Mouse (Mus musculus) bone marrow macrophage, adult 2 months (primary cell): ENCODE results near the gene Ada.

Experiments used
- CTCF ChIP-seq: IDR thresholded peaks from 2 replicates; pipeline ENCODE4 v1.5.1; 2012; ENCODE audit warnings: low read depth, mild to moderate bottlenecking, low read length, moderate library complexity
- POLR2A ChIP-seq: IDR thresholded peaks from 2 replicates; pipeline ENCODE4 v1.6.1; 2012; ENCODE audit warnings: mild to moderate bottlenecking, low read depth, low read length, borderline replicate concordance

GRCm38 (mm10) chr2:163744801-163745570, 5.1 kb downstream of the Ada start:
- TF ChIP-seq CTCF (no peak), POLR2A (no peak)
